Mouse (Mus musculus) cerebellum, postnatal 4 days (tissue): ENCODE measurements at regions not wholly inside any gene's neighbourhood (a gene's known extent, or its start where the extent isn't known, plus 50 kb on each side); places are given as distances from the start of the nearest gene placed in this dataset.

Source experiments
- DNase-seq, 2 experiments: peaks; one replicate each; pipeline ENCODE4 v3.0.0; 2022; ENCODE audit warnings: low spot score in 2 of 2, mixed read lengths in 1 of 2

DNA sequence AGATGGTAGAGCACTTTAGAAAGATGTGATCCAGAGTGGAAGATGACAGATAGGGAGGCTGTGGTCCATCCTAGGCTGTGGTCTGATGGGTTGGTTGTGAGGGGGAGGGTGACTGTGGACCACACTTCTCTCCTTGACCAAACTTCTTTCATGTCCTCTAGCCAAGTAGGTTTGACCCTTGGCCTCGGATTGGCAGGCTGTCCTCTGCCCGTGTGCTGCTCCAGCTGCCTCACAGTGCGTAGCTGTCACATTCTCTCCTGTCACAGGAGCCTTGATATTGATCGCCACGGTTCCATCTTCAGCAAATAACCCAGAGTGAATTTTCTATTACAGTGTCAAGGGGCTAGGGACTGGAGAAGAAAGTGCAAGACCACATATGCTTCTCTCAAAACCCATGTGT lies 506.9 kb downstream of the Tbc1d22a start:
- no peak for DNase-seq

GRCm38 (mm10) chr15:86737945-86738344 lies 523.7 kb downstream of the Tbc1d22a start:
- DNase-seq, result no peak

DNA sequence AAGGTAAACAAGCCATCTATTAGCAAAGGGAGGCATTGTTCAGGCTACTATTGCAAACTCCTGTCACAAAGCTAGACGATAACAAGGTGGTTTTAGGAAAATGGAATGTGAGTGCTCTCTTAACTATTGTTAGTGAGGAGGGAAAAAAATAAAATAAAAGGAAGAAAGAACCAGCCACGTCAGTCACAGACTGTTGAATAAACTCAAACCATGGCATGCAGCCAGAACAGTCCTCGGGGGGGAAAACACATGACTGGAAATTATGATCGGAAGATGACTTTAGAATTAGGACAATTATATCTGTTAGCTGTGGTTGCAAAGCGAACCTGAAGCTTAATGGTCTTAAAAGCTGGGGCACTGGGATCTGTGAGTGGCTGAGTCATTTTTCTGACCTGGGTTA lies 524.1 kb downstream of the Tbc1d22a start:
- no peak for DNase-seq

DNA sequence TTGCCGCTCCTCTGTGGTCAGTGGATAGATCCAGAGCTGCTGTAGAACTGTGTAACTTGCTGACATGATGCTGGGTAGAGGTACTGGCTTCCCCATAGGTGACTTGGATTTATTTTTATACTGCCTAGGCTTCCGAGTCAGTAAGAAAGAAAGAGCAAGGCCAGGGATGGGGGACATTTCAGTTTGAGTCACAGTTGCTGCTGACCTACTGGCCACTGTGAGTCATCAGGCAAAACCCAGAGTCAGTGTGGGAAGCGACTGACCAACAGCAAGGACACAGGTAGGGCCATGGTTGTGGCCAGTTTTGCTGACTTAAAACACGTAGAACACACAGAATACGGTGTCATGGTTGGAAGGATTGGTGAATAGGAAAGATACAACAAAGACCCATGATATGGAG lies 524.5 kb downstream of the Tbc1d22a start:
- no peak for DNase-seq

GRCm38 (mm10) chr15:86751436-86752136 lies 537.3 kb downstream of the Tbc1d22a start:
- DNase-seq, result peak in 1 of 2 experiments; percentile 54

DNA sequence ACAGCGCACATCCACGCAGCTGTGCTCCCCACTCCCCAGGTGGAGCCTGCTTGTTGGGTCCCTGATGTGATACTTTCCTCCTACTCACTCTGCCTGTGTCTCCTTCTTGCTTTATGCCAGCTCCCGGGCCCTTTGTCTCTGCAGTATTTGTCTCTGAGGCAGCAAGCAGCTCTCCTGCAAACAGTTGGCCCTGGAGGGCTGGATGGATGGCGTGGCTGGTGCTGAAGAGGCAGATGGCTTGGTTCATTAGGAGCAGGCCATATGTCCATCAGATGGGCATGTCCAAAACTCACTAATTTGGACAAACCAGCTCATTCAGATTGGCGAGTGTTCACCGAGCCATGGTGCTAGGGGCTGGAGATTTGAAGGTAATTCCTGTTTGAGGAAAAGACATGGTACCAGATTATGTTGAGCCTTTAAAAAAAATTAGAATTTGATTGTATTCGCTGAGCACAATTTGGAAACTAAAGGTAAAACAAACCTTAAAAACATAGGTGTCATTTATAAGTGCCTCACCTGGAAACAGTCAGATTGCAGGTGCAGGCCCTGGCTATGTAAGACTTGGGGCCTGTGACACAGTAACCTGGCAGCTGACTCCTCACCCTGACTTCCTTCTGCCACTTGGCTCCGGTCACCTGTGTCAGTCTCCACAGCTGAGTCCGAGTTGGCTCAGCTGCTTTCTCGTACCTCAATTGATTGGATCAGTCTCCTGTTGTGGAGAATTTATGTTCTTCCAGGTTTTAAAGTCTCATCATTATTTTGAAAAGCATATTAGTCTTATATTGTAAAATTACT lies 549.5 kb downstream of the Tbc1d22a start:
- peak in 1 of 2 experiments; percentile 49 for DNase-seq

DNA sequence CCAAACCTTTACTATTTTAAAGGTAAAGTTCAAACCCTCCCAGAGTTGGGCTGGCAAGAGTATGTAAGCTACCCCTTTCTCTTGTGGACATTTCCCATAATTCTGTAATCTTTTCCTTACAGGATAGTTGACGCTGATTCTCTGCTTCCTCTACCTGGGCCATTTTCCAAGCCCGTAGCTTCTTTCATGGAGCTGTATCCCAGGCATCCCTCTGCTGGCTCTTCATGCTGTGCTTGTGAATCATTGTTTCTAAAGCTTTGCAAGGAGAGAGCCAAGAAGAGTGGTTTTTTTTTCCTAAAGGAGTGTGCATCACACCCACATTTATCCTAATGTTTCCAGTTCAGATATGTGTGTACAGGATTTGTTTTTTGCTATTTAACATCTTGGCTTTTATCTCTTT lies 553.4 kb downstream of the Tbc1d22a start:
- no peak for DNase-seq

DNA sequence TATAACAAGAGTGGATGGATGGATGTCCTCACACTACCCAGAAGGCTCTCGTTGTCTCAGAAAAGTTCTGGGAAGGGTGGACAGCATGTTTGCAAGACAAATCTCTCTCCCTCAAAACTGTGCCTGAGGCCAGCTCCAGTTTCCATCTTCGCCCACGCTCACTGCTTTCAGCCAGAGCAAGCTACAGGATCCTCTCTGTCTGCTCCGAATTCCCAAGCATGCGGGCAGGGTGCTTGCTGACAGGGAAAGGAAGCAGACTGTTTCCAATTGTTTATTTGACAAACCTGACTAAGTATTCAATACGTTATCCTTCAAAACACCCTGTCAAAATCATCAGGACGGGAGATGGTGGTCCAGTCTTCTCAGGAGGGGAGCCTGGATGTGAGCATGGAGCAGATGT lies 558.8 kb downstream of the Tbc1d22a start:
- no peak for DNase-seq

DNA sequence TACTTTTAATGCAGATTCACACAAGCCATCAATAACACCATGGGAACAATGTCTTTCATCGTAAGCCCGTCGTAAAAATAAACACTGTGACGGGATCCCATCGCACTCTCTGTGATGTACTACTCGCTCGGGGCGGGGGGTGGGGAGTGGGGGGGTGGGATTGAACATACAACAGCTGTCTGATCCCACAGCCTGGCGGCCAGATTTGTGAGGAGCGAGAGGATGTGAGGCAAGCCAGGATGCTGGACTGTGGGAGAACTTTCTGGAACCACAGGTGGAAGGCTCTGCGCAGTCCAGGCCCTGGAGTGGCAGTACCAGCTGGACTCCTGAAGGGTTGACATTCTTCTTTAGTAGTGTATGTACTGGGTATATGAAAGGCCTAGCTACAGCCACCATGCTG lies 563.7 kb downstream of the Tbc1d22a start:
- no peak for DNase-seq

DNA sequence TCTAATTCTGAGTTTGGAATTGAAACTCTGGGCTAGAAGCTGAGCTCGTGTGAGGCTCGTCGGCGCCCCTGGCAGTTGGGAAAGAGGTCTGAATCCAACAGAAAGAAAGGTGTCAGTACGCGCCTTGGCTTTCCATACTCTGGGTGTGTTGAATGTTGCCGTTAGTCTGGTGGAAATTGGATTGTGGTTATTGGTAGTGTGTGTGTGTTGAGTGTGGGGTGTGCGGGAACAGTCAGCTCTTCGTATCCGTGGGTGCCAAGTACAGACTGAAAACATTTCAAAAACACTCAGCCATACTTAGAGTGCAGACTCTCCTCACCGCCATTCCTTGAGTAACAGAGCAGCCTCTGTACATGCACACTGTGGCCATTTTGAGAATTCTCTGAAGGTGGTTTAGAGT lies 566.9 kb downstream of the Tbc1d22a start:
- no peak for DNase-seq

- no peak for DNase-seq
These were observed 580.5 kb downstream of the Tbc1d22a start for GRCm38 (mm10) chr15:86794716-86795115.

GRCm38 (mm10) chr15:86798474-86799178 lies 584.4 kb downstream of the Tbc1d22a start:
- DNase-seq, result no peak

DNA sequence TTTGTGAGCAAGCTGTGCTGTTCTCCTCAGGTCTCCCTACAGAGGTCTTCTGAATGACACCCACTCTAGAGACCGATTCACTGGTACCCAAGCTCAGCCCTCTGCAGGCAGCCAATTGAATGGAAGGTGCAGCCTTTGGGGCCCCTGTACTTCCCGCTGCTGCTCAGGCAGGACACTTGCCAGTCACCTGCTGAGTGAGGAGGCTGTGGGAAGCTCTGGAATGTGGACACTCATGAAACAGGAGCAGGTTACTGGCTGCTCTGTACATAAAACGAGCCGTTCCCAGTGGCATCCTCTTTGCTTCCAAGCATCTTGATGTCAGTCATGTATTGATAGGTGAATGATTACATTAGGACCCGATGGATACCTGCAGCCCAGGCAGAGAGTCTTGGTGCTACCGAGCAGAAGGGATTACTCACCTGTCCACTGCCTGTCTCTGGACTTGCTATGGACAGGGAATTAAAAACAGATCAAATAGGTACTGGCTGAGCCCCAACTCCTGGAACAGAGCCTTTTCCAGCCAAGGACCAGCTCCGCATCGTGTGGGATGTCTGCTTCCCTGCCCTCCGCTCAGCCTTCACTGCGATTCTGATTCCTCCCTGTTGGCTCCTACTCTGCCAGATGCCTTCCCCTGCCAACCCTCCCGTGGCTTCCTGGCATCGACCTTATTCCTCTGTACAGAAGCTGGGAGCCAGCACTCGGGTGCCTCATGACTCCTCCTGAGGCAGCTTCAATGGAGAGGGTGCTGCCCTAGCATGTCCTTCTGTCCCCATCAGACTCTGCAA lies 593.2 kb downstream of the Tbc1d22a start:
- peak in 1 of 2 experiments; percentile 67 for DNase-seq

- no peak for DNase-seq
These were observed 597.6 kb downstream of the Tbc1d22a start for GRCm38 (mm10) chr15:86811821-86812220.

DNA sequence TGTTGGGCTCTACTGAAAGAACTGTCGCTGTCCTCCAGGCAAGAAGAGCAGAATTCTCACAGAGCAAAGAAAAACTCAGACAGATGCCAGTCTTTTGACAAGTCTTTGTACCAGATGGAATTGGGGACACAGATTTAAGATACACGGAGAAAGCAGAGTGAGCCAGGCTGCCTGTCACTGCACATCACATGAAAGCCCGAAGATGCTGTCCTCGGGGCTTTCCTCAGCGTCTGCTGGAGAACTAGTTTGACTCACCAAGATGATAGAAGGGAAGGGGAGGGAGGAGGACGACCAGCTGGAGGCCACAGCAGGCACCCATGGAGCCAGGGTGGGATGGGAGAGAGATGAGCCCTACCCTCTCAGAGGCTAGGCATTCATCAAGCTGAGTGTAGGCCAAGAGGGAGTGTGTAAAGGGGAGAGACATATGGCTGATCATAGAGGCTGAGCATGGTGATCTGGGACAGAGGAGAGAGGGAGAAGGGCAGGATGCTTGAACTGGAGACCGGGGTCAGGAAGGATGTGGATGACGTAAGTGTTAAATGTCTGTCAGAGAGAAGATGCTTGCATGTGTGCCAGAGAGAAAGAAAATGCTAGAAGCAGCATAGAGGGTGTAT lies 600.7 kb downstream of the Tbc1d22a start:
- no peak for DNase-seq

- DNase-seq, result no peak
These were observed 621.7 kb downstream of the Tbc1d22a start for GRCm38 (mm10) chr15:86835996-86836395.

DNA sequence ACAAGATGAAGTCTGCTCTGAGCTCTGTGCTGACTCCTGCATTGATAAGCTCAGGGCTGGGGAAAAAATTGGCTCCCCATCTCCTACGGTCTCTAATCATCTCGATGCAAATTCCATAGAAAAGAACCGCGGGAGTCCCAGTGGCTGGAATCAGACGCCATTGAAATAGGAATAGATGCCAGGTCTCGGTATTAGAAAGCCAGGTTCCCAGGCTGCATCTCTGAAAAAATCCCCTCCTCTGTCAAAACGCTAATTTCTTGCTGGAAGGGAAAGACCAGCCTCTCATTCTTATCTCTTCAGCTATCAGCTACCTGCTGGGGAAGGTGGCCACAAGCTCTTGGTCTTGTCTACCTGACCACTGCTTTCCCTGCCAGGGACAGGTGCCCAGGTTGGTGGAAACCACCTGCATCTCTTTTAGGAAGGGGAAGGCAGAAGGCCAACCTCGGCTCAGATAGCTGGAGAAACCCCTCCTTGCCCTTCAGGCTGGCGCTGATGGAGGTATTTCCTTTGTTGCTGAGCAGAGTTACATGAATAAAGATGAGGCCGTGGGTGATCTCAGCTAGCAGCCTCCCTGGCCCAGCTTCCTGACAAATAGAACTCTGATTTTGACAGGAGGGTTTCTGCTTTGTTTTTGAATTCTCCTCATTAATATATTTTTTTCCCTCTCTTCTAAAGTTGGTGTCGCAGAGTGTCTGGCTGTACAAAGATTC lies 638.1 kb downstream of the Tbc1d22a start:
- no peak for DNase-seq

- no peak for DNase-seq
These were observed 644.2 kb downstream of the Tbc1d22a start for GRCm38 (mm10) chr15:86858356-86858906.

DNA sequence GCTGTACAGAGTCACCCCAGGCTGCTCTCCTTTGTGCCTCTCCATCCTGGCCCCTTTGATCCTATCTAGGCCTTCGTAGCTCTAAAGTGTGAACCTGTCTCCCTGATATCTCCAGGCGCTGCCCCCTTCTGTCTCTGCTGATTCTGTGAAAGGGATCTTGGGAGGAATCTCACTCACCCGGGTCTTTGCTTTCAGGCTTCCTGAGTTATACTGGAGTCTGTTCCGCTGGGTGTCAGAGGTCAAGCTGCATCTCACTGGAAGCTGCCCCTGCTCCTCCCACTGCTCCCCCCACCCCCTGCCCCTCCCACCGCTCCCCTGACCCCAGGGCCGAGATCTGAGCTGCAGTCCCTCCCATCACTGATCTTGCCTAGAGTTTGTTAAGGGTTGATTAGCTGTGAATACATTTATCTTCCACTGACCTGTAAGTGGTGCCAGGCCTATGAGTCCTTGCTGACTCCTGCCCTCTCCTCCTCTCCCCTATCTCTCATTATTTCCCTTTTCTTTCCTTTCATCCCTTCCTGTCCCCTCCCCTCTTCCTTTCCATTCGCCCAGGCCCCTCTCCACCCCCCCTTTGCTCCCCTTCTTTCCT lies 661.6 kb downstream of the Tbc1d22a start:
- no peak for DNase-seq

DNA sequence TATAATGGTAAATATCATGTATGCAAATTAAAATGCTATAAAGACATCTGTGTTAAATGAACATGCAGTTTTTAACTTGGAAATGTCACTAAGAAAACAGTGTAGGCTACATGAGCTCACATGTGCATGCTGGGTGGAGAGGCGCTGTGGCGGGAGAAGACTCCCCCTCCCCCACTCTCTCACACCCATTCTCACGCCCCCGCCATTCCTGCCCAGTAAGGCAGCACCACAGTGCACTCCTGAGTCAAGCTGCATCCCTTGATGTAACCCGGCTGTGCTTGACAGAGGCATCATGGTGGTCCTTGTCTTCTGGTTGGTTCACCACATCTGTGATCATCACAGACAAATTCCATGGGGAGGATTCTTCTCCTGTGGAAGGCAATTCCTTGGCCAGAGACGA lies 647.1 kb upstream of the Fam19a5 start:
- no peak for DNase-seq
